Mouse (Mus musculus) frontal cortex, adult 2 months (tissue): ENCODE data around the gene Rnf207. TPM values are rescaled to one million over a fixed set of nuclear protein-coding genes. Genes with fewer than 3 reads are reported as not detected.

Experiments
- DNase-seq, 2 experiments: peaks; one replicate each; pipeline ENCODE4 v3.0.0; 2022; ENCODE audit warnings: low spot score in 1 of 2; ENCODE audit errors: extremely low spot score in 1 of 2
- polyA plus RNA-seq: library from polyadenylated mRNA; depleted of rRNA; stranded (reverse); fragments of >200 nt; gene quantifications from 2 replicates; pipeline ENCODE4 v1.2.3, GENCODE M21; 2012; rRNA removed

Rnf207 gene
- polyA plus RNA-seq: 20.9 and 23.3 TPM in 2 replicates

GRCm38 (mm10) chr4:152318517-152319234 lies at the start of gene Rnf207:
Gene Rnf207, minus strand, starts transcription at chr4:152318993.
- DNase-seq: peak in 1 of 2 experiments; percentile 67

- no peak for DNase-seq
Measured at GRCm38 (mm10) chr4:152365228-152365627, 46.4 kb upstream of the Rnf207 start.

- no peak for DNase-seq
Measured at GRCm38 (mm10) chr4:152362180-152362579, 43.4 kb upstream of the Rnf207 start.

- DNase-seq: no peak
Measured at GRCm38 (mm10) chr4:152360855-152361254, 42.1 kb upstream of the Rnf207 start.

GRCm38 (mm10) chr4:152359700-152360099 lies 40.9 kb upstream of the Rnf207 start:
- DNase-seq: no peak

GRCm38 (mm10) chr4:152355672-152356071 lies 36.9 kb upstream of the Rnf207 start:
- no peak for DNase-seq

- no peak for DNase-seq
Measured at GRCm38 (mm10) chr4:152353886-152354637, 35.3 kb upstream of the Rnf207 start.

- peak in 1 of 2 experiments; percentile 48 for DNase-seq
Measured at GRCm38 (mm10) chr4:152351422-152352305, 32.9 kb upstream of the Rnf207 start.

- peak; percentile 52 to 62 for DNase-seq
Measured at GRCm38 (mm10) chr4:152350722-152351421, 32.1 kb upstream of the Rnf207 start.

GRCm38 (mm10) chr4:152349837-152350381 lies 31.1 kb upstream of the Rnf207 start:
- DNase-seq: peak; percentile 75 to 88

GRCm38 (mm10) chr4:152345120-152345889 lies 26.5 kb upstream of the Rnf207 start:
- peak in 1 of 2 experiments; percentile 73 for DNase-seq

- no peak for DNase-seq
Measured at GRCm38 (mm10) chr4:152344651-152345050, 25.9 kb upstream of the Rnf207 start.

- peak in 1 of 2 experiments; percentile 55 for DNase-seq
Measured at GRCm38 (mm10) chr4:152343296-152343695, 24.5 kb upstream of the Rnf207 start.

- peak in 1 of 2 experiments; percentile 51 for DNase-seq
Measured at GRCm38 (mm10) chr4:152340584-152341284, 21.9 kb upstream of the Rnf207 start.

GRCm38 (mm10) chr4:152339293-152339790 lies 20.5 kb upstream of the Rnf207 start:
- no peak for DNase-seq

GRCm38 (mm10) chr4:152338419-152339292 lies 19.9 kb upstream of the Rnf207 start, which contains the start of gene Chd5:
Gene Chd5, plus strand, starts transcription at chr4:152338651.
- DNase-seq: peak in 1 of 2 experiments; percentile 75

GRCm38 (mm10) chr4:152337772-152338171 lies 19.0 kb upstream of the Rnf207 start:
- DNase-seq: no peak
